Mouse (Mus musculus) heart, embryonic 11.5 days (tissue): ENCODE results near the gene Pdlim7. TPM values are rescaled to one million over a fixed set of nuclear protein-coding genes. Genes with fewer than 3 reads are reported as not detected.
A peak's percentile ranks its signal among the peaks of the same experiment; 100 is the strongest.

Experiments used
- ATAC-seq: fragments of 200-750 bp; cut with Nextera tagmentation; replicated peaks from 2 replicates; pipeline ENCODE4 v1.8.0; 2017; ENCODE audit warnings: moderate library complexity; ENCODE audit not compliant: insufficient number of reproducible peaks, low FRiP score, low TSS enrichment
- H3K27ac ChIP-seq: fragments of 300-500 bp; sonication (generic); 2 replicates; pipeline ENCODE4 v1.5.1; 2014; ENCODE audit warnings: mild to moderate bottlenecking, low read depth, low read length
- H3K27me3 ChIP-seq: fragments of 300-500 bp; sonication (generic); 2 replicates; pipeline ENCODE4 v1.6.1; 2014; ENCODE audit warnings: mild to moderate bottlenecking, low read length, mixed read lengths; ENCODE audit not compliant: control insufficient read depth, insufficient read depth
- H3K36me3 ChIP-seq: fragments of 300-500 bp; sonication (generic); 2 replicates; pipeline ENCODE4 v1.6.1; 2014; ENCODE audit warnings: mild to moderate bottlenecking, low read length, moderate library complexity, mixed read lengths; ENCODE audit not compliant: control insufficient read depth, insufficient read depth
- H3K4me1 ChIP-seq: fragments of 300-500 bp; sonication (generic); 2 replicates; pipeline ENCODE4 v1.6.1; 2014; ENCODE audit warnings: low read length; ENCODE audit not compliant: control insufficient read depth, insufficient read depth
- H3K4me2 ChIP-seq: fragments of 300-500 bp; sonication (generic); 2 replicates; pipeline ENCODE4 v1.6.1; 2014; ENCODE audit warnings: mild to moderate bottlenecking, moderate library complexity
- H3K4me3 ChIP-seq: fragments of 300-500 bp; sonication (generic); 2 replicates; pipeline ENCODE4 v1.5.1; 2014; ENCODE audit warnings: low read depth, low read length
- H3K9ac ChIP-seq: fragments of 300-500 bp; sonication (generic); 2 replicates; pipeline ENCODE4 v1.6.1; 2014; ENCODE audit warnings: mild to moderate bottlenecking, low read depth, low read length, moderate library complexity
- H3K9me3 ChIP-seq: fragments of 300-500 bp; sonication (generic); replicated peaks from 2 replicates; pipeline ENCODE4 v1.6.1; 2016; ENCODE audit warnings: low read length; ENCODE audit not compliant: control insufficient read depth
- WGBS: fragments of 180-500 bp; shearing (Covaris S2); extraction: QIAGEN DNeasy Blood & Tissue Kit; methylation state at CpG from one replicate; pipeline ENCODE4 v1.1.7; 2014; ENCODE audit not compliant: insufficient replicate concordance; 5-methylcytosine and 5-hydroxymethylcytosine counted together
- polyA plus RNA-seq: library from polyadenylated mRNA; unstranded; fragments of >200 nt; fragmentation: Nextera tagmentation; extraction: Ambion mirVana; gene quantifications from 2 replicates; pipeline ENCODE4 v1.2.1, GENCODE M21; 2014

Gene Pdlim7
- polyA plus RNA-seq, 1 experiment from 2014 or later: 439 TPM

DNA sequence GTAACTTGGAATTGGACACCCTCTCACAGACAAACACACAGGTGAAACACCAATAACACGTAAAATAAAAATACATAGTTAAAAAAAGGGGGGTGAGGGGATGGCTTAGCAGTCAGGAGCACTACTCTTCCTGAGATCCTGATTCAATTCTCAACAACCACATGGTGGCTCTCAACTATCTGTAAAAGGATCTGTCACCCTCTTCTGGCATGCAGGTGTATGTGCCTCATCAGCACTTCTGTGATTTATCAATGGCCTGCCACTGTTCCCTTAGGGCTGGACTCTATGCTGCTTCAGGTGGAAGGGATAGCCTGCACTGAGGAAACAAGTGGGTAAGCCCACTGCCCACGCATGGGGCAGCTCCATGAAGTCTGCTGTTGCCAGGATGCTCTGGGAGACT is 27.5 kb upstream of the Pdlim7 start:
- WGBS: 94% methylated on average over 2 of the region's 2 CpGs
- H3K27ac ChIP-seq: no peak overlapping the region
- ATAC-seq: no peak
- H3K4me3 ChIP-seq: no peak overlapping the region
- no peak overlapping the region for H3K9ac ChIP-seq
- peaks cover 3% of the 10 kb centered on the region; the same call in 1 of the 2 replicates for H3K4me1 ChIP-seq
- peaks cover 27% of the 10 kb centered on the region for H3K36me3 ChIP-seq
- H3K27me3 ChIP-seq: no peaks in the 10 kb centered on the region
- H3K9me3 ChIP-seq: no peaks in the 10 kb centered on the region
- no peak overlapping the region for H3K4me2 ChIP-seq

- ATAC-seq: peak; percentile 93
- H3K9ac ChIP-seq: peak within 1 kb of the TSS; percentile 75
- H3K27ac ChIP-seq: peak within 1 kb of the TSS; percentile 29
- H3K27me3 ChIP-seq: no peaks in the 10 kb centered on the region
- peak within 1 kb of the TSS; percentile 82 for H3K4me3 ChIP-seq
- no peaks in the 10 kb centered on the region for H3K9me3 ChIP-seq
- H3K4me2 ChIP-seq: peak within 1 kb of the TSS; percentile 78
- peaks cover 7% of the 10 kb centered on the region; the same call in 1 of the 2 replicates for H3K4me1 ChIP-seq
- peaks cover 36% of the 10 kb centered on the region for H3K36me3 ChIP-seq
- WGBS: under 1% methylated on average over 70 of the region's 70 CpGs
These were observed 23.0 kb upstream of the Pdlim7 start, which contains the start of gene Ddx41 for GRCm38 (mm10) chr13:55536194-55537175. TSS of gene Ddx41 (minus strand) at chr13:55536658.

GRCm38 (mm10) chr13:55535796-55536193 is 22.3 kb upstream of the Pdlim7 start:
- Histone ChIP-seq H3K9ac (peak overlapping the region; percentile 75), H3K4me3 (peak overlapping the region; percentile 82), H3K27me3 (no peaks in the 10 kb centered on the region), H3K4me2 (peak overlapping the region; percentile 78), H3K4me1 (peaks cover 7% of the 10 kb centered on the region; the same call in 1 of the 2 replicates), H3K9me3 (no peaks in the 10 kb centered on the region), H3K36me3 (peaks cover 35% of the 10 kb centered on the region), H3K27ac (no peak overlapping the region)
- ATAC-seq: peak; percentile 18; the same call in 1 of the 2 replicates
- 17% methylated on average over 15 of the region's 17 CpGs for WGBS

DNA sequence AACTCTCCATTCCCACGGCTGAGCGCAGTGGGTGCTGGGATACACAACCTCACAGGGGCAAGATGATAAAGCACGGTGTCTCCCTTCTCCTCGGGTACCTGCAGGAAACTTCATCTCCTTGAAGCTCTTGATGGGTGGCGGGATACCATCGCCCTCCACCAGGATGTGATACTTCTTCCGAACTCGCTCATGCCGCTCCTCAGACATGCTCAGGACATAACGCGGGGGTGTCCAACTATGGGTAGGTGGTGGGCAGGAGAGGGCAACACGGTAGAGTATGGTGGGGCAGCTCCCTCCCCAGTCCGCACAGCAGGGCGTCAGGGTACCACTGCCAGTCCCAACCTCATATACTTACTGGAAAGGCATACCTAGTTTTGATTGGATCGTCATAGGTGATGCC is 21.7 kb upstream of the Pdlim7 start:
- H3K9ac ChIP-seq: no peak overlapping the region
- peaks cover 37% of the 10 kb centered on the region for H3K36me3 ChIP-seq
- peak overlapping the region; percentile 78 for H3K4me2 ChIP-seq
- no peak overlapping the region for H3K27ac ChIP-seq
- ATAC-seq: no peak
- 92% methylated on average over 15 of the region's 15 CpGs for WGBS
- peaks cover 7% of the 10 kb centered on the region; the same call in 1 of the 2 replicates for H3K4me1 ChIP-seq
- H3K4me3 ChIP-seq: peak overlapping the region; percentile 82; the same call in 1 of the 2 replicates
- H3K9me3 ChIP-seq: no peaks in the 10 kb centered on the region
- H3K27me3 ChIP-seq: no peaks in the 10 kb centered on the region

GRCm38 (mm10) chr13:55529198-55529915 is 15.9 kb upstream of the Pdlim7 start, which contains the start of gene Dok3:
TSS of gene Dok3 (minus strand) at chr13:55529296.
- ATAC-seq: no peak
- H3K27me3 ChIP-seq: no peaks in the 10 kb centered on the region
- WGBS: 75% methylated on average over 8 of the region's 8 CpGs
- no peaks in the 10 kb centered on the region for H3K4me1 ChIP-seq
- no peak within 1 kb of the TSS for H3K4me2 ChIP-seq
- peaks cover 32% of the 10 kb centered on the region for H3K36me3 ChIP-seq
- no peak within 1 kb of the TSS for H3K4me3 ChIP-seq
- H3K27ac ChIP-seq: no peak within 1 kb of the TSS
- H3K9me3 ChIP-seq: no peaks in the 10 kb centered on the region
- no peak within 1 kb of the TSS for H3K9ac ChIP-seq

DNA sequence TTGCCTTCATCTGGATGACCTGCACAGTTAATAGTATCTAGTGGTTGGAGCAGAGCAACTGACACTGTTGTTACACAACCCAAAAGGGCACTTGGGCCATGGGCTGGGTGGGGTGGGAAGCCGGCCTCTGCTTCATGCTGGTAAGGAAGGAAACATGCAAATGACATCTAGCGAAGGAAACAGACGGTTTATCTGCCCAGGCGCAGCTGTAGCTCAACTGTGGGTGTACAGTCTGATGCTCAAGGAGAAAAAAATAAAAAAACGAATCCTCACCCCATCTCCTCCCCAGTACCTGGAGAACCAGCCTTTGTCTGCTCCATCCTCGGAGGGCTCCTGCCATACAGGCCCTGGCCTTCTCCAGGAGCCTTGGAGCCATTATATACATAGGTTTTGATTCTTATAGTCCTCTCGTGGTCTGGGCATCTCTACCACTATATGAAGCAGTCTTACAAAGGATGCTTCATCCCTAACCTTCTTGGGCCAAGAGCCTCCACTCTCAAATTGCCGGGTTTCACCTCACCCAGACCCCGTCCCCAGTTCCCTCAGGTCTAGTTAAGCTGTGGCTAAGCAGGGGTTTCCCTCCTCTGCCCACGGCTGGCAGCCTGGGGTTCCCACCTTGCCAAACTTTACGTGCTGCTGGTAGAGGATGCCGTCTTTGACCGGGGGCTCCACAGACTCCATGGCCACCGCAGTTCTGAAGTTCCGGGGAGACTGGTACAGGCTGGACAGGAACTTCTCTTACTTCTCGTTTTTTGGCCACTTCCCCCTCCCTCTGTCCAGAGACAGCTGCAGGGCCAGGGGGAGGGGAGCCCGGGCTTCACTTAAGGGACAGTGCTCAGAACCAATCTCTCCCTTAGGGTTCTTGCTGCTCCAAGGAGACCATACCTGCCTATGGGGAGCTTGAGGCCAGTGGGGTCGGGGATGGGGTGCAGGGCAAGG is 14.6 kb upstream of the Pdlim7 start:
- Histone ChIP-seq H3K27ac (no peak overlapping the region), H3K9ac (no peak overlapping the region), H3K4me3 (no peak overlapping the region), H3K36me3 (peaks cover 25% of the 10 kb centered on the region), H3K27me3 (no peaks in the 10 kb centered on the region), H3K9me3 (no peaks in the 10 kb centered on the region), H3K4me1 (no peaks in the 10 kb centered on the region), H3K4me2 (no peak overlapping the region)
- no peak for ATAC-seq
- WGBS: 71% methylated on average over 18 of the region's 18 CpGs

DNA sequence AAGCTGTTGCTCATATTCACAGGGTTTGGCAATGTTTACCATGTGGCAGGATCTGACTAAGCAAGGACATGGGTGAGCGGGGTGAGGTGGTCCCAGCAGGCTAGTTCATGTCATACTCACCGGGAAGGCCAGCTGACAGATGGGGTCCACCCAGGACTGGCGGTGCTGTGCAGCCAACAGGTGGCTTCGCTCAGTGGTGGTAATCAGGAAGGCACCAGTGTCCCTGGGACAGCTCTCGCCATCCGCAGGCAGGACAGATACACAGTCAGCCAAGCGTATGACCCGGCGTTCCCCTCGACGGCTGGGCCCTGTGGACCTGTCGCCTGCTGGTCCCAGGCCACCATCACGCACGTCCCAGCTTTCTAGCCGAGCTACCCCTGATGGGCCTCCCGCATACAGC is 13.7 kb upstream of the Pdlim7 start:
- Histone ChIP-seq H3K27ac (no peak overlapping the region), H3K9ac (no peak overlapping the region), H3K27me3 (no peaks in the 10 kb centered on the region), H3K9me3 (no peaks in the 10 kb centered on the region), H3K36me3 (peaks cover 22% of the 10 kb centered on the region), H3K4me2 (no peak overlapping the region), H3K4me3 (no peak overlapping the region), H3K4me1 (no peaks in the 10 kb centered on the region)
- ATAC-seq: no peak
- 79% methylated on average over 16 of the region's 16 CpGs for WGBS
